Mouse (Mus musculus): ENCODE data around the gene Kctd14. TPM values are rescaled to one million over a fixed set of nuclear protein-coding genes. Genes with fewer than 3 reads are reported as not detected.

The Kctd14 gene
- polyA plus RNA-seq, 1 experiment from 2014 or later = 0.72 TPM

DNA sequence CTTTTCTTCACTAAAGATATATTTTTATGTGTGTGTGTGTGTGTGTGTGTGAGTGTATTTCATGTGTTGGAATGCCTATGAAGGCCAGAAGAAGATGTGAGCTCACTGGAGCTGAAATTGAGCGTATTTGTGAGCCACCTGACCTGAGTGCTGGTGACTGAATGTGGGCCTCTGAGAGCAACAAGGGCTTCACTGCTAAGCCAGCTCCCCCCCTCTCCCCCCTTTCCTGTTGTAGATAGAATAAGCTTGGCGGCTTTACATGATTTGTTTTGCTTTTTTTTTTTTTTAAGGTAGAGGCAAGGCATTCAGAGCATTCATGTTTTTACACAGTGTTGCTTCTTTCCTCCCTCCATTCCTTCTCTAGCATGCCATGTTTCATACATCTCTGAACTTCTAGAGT is 32.3 kb downstream of the Kctd14 start:
- ATAC-seq (replicated peaks; ENCODE audit: low FRiP score, low read depth) (no peak), DNase-seq (ENCODE audit: low spot score) (no peak)
- Histone ChIP-seq H3K4me3 (replicated peaks; ENCODE audit: low read depth, low read length) (no peak overlapping the region), H3K27ac (no peak overlapping the region), H3K4me2 (ENCODE audit: low read length) (no peak overlapping the region), H3K9ac (ENCODE audit: low read depth, low read length) (no peak overlapping the region), H3K36me3 (ENCODE audit: insufficient read depth, low read length) (peaks cover 20% of the 10 kb centered on the region; the same call in 1 of the 2 replicates), H3K9me3 (replicated peaks; ENCODE audit: low read length) (no peaks in the 10 kb centered on the region), H3K27me3 (ENCODE audit: insufficient read depth, low read length) (no peaks in the 10 kb centered on the region), H3K4me1 (replicated peaks; ENCODE audit: insufficient read depth, low read length) (no peaks in the 10 kb centered on the region)
- no peak for TF ChIP-seq CTCF (IDR thresholded peaks at IDR 0.05; ENCODE audit: low read depth)
- 85% methylated on average over 2 of the region's 2 CpGs for WGBS

DNA sequence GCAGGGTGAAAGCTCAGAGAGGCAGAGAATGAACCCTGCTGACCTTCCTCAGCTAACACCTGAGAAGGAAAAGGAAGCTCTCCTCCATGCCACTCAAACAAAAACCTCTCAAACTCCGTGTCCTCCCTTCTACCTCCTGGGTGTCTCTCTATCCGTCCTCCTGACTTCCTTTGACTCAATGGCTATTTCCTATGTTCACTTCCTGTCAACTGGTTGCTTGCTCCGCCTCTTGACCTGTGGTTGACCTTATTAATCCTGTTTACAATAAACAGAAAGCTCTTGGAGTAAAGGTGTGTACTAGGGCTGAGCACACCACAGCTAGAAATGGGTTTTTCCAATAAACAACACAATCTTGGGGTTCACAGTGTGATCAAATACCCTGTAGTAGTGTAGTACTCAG is 40.0 kb downstream of the Kctd14 start:
- H3K27me3 ChIP-seq (ENCODE audit: insufficient read depth, low read length) = no peaks in the 10 kb centered on the region
- WGBS = 58% methylated on average over 3 of the region's 3 CpGs

DNA sequence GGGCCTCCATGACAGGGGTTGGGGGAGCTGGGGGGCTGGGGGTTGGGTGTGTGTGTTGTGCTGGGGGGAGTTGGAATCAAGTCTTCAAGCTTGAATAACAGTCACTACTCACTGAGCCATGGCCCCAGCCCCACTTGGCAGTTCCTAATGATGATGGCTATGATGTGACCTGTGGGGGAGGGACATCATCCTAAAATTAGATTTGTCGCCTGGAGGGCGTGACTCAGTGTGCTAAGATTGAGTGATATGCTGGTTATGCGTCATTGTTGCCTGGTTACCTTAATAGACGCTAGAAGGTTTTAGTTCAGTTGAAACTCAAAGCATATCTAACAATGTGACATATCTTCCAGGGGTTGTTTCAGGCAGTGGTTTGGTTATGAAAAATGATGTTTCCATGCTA is 41.3 kb downstream of the Kctd14 start:
- Histone ChIP-seq H3K27me3 (ENCODE audit: insufficient read depth, low read length) (no peaks in the 10 kb centered on the region), H3K9ac (ENCODE audit: low read depth, low read length) (no peak overlapping the region), H3K9me3 (replicated peaks; ENCODE audit: low read length) (no peaks in the 10 kb centered on the region), H3K27ac (no peak overlapping the region), H3K36me3 (ENCODE audit: insufficient read depth, low read length) (peaks cover 22% of the 10 kb centered on the region), H3K4me2 (ENCODE audit: low read length) (no peak overlapping the region), H3K4me3 (replicated peaks; ENCODE audit: low read depth, low read length) (no peak overlapping the region), H3K4me1 (replicated peaks; ENCODE audit: insufficient read depth, low read length) (no peaks in the 10 kb centered on the region)
- TF ChIP-seq CTCF (IDR thresholded peaks at IDR 0.05; ENCODE audit: low read depth) = no peak
- ATAC-seq (replicated peaks; ENCODE audit: low FRiP score, low read depth) = no peak
- WGBS = 84% methylated on average over 4 of the region's 4 CpGs
- DNase-seq (ENCODE audit: low spot score) = no peak

More for the DNA sequence above, 40.0 kb downstream of the Kctd14 start:
- no peaks in the 10 kb centered on the region for H3K4me1 ChIP-seq (replicated peaks; ENCODE audit: insufficient read depth, low read length)
- no peak overlapping the region for H3K9ac ChIP-seq (ENCODE audit: low read depth, low read length)
- no peak overlapping the region for H3K4me3 ChIP-seq (replicated peaks; ENCODE audit: low read depth, low read length)
- DNase-seq (ENCODE audit: low spot score) (no peak), ATAC-seq (replicated peaks; ENCODE audit: low FRiP score, low read depth) (no peak)
- peaks cover 27% of the 10 kb centered on the region for H3K36me3 ChIP-seq (ENCODE audit: insufficient read depth, low read length)
- no peak overlapping the region for H3K27ac ChIP-seq
- TF ChIP-seq CTCF (IDR thresholded peaks at IDR 0.05; ENCODE audit: low read depth) = no peak
- no peak overlapping the region for H3K4me2 ChIP-seq (ENCODE audit: low read length)
- H3K9me3 ChIP-seq (replicated peaks; ENCODE audit: low read length) = no peaks in the 10 kb centered on the region

DNA sequence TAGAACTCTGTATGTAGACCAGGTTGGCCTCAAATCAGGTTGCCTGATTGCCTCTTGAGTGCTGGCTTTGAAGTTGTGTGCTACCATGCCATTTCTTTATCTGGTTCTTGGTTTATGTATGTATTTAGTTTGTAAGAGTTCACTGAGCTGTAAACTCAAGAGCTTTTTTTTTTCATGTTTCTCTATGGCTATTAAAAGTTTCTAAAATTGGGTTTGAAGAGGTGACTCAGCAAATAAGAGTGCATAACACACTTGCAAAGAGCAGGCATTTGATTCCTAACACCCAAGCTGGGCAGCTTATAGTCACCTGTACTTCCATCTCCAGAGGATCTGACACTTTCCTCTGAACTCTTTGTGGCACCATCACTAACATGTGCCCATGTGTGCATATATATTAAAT is 43.9 kb downstream of the Kctd14 start:
- Histone ChIP-seq H3K27me3 (ENCODE audit: insufficient read depth, low read length) (no peaks in the 10 kb centered on the region), H3K4me3 (replicated peaks; ENCODE audit: low read depth, low read length) (no peak overlapping the region), H3K4me2 (ENCODE audit: low read length) (no peak overlapping the region), H3K9me3 (replicated peaks; ENCODE audit: low read length) (no peaks in the 10 kb centered on the region), H3K36me3 (ENCODE audit: insufficient read depth, low read length) (peaks cover 12% of the 10 kb centered on the region), H3K9ac (ENCODE audit: low read depth, low read length) (no peak overlapping the region), H3K27ac (no peak overlapping the region), H3K4me1 (replicated peaks; ENCODE audit: insufficient read depth, low read length) (no peaks in the 10 kb centered on the region)
- ATAC-seq (replicated peaks; ENCODE audit: low FRiP score, low read depth) = no peak
- no peak for TF ChIP-seq CTCF (IDR thresholded peaks at IDR 0.05; ENCODE audit: low read depth)
- no peak for DNase-seq (ENCODE audit: low spot score)

DNA sequence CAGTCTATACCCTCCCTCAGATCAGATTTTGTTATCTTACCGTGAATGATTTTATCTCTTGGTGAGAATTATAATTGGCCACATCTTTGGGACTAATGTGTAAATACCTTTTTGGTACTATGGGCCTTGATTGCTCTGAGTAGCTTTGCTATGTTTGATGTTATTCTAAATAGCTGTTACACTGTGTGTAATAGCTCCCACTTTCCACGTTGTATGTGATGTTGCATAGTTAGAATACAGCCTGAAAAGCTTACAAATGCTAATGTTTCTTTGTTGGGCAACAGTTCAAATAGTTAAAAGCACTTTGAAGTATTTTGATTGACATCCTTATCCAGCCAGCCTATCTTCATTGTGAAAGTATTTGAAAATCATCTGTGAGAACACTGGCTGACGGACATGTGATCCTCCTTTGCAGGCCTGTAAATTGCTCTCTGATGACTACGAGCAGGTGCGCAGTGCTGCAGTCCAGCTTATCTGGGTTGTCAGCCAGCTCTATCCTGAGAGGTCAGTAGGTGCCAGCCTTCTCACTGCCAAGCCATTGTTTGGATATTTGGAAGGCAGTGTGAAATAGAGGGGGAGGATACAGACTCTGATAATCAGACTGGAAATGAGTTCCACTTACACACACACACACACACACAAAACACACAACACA is 49.6 kb downstream of the Kctd14 start:
- DNase-seq (ENCODE audit: low spot score) = no peak
- Histone ChIP-seq H3K27ac (no peak overlapping the region), H3K9me3 (replicated peaks; ENCODE audit: low read length) (no peaks in the 10 kb centered on the region), H3K9ac (ENCODE audit: low read depth, low read length) (no peak overlapping the region), H3K4me2 (ENCODE audit: low read length) (no peak overlapping the region), H3K36me3 (ENCODE audit: insufficient read depth, low read length) (peaks cover 16% of the 10 kb centered on the region), H3K4me1 (replicated peaks; ENCODE audit: insufficient read depth, low read length) (no peaks in the 10 kb centered on the region), H3K27me3 (ENCODE audit: insufficient read depth, low read length) (no peaks in the 10 kb centered on the region), H3K4me3 (replicated peaks; ENCODE audit: low read depth, low read length) (no peak overlapping the region)
- ATAC-seq (replicated peaks; ENCODE audit: low FRiP score, low read depth) = no peak
- TF ChIP-seq CTCF (IDR thresholded peaks at IDR 0.05; ENCODE audit: low read depth) = no peak
- WGBS = 89% methylated on average over 5 of the region's 5 CpGs

Other genes with a start within 250 kb of the Kctd14 start
- gene Usp35, start 119.3 kb upstream of the Kctd14 start, polyA plus RNA-seq (2015; fragmentation: Nextera tagmentation; extraction: Ambion mirVana) = 0.91 and 1.1 TPM in 2 replicates
- 2.0 and 2.8 TPM in 2 replicates for gene Kctd21, start 119.0 kb upstream of the Kctd14 start, polyA plus RNA-seq (2015; fragmentation: Nextera tagmentation; extraction: Ambion mirVana)
- 25.8 and 27.1 TPM in 2 replicates for gene Alg8, start 79.7 kb upstream of the Kctd14 start, polyA plus RNA-seq (2015; fragmentation: Nextera tagmentation; extraction: Ambion mirVana)
- gene Ndufc2, start 51.3 kb upstream of the Kctd14 start, polyA plus RNA-seq (2015; fragmentation: Nextera tagmentation; extraction: Ambion mirVana) = 678 and 744 TPM in 2 replicates
- gene Thrsp, start 33.6 kb upstream of the Kctd14 start, polyA plus RNA-seq (2015; fragmentation: Nextera tagmentation; extraction: Ambion mirVana) = 0.77 and 1.4 TPM in 2 replicates
- 36.4 and 37.4 TPM in 2 replicates for gene Ints4, start 29.6 kb downstream of the Kctd14 start, polyA plus RNA-seq (2015; fragmentation: Nextera tagmentation; extraction: Ambion mirVana)
- gene Aamdc, start 128.2 kb downstream of the Kctd14 start, polyA plus RNA-seq (2015; fragmentation: Nextera tagmentation; extraction: Ambion mirVana) = 59.7 and 61.4 TPM in 2 replicates
- gene Rsf1, start 128.6 kb downstream of the Kctd14 start, polyA plus RNA-seq (2015; fragmentation: Nextera tagmentation; extraction: Ambion mirVana) = 17.7 and 22.0 TPM in 2 replicates
- gene Clns1a, start 245.3 kb downstream of the Kctd14 start, polyA plus RNA-seq (2015; fragmentation: Nextera tagmentation; extraction: Ambion mirVana) = 142 and 149 TPM in 2 replicates

All from kidney, postnatal 0 days (tissue).